Mouse (Mus musculus) heart, embryonic 14.5 days (tissue): ENCODE measurements at regions not wholly inside any gene's neighbourhood (a gene's known extent, or its start where the extent isn't known, plus 50 kb on each side); places are given as distances from the start of the nearest gene placed in this dataset.

Experiments used
- ATAC-seq: fragments of 200-750 bp; cut with Nextera tagmentation; 2 replicates; pipeline ENCODE4 v1.8.0; 2017; ENCODE audit warnings: low read depth, moderate TSS enrichment; ENCODE audit not compliant: insufficient number of reproducible peaks, insufficient read depth, low FRiP score
- H3K27ac ChIP-seq, 2 experiments: fragments of 200-500 bp in 1 of 2; fragments of 300-500 bp in 1 of 2; sonication (generic) in 1 of 2; replicated peaks in 1 of 2; 2 replicates each; pipeline ENCODE4 v1.5.1; 2012 to 2014; ENCODE audit warnings: low read depth in 2 of 2, low read length in 2 of 2, control low read depth in 1 of 2, mild to moderate bottlenecking in 1 of 2, mixed read lengths in 1 of 2; ENCODE audit not compliant: control insufficient read depth in 1 of 2, insufficient read depth in 1 of 2
- H3K27me3 ChIP-seq: fragments of 300-500 bp; sonication (generic); 2 replicates; pipeline ENCODE4 v1.6.1; 2014; ENCODE audit warnings: mild to moderate bottlenecking, low read length, control low read depth; ENCODE audit not compliant: control insufficient read depth, insufficient read depth
- H3K36me3 ChIP-seq: fragments of 300-500 bp; sonication (generic); 2 replicates; pipeline ENCODE4 v1.6.1; 2014; ENCODE audit warnings: mild to moderate bottlenecking, control low read depth, low read length, mixed read lengths; ENCODE audit not compliant: control insufficient read depth, insufficient read depth
- H3K4me1 ChIP-seq, 2 experiments: fragments of 200-500 bp in 1 of 2; fragments of 300-500 bp in 1 of 2; sonication (generic) in 1 of 2; 2 replicates each; pipeline ENCODE4 v1.6.1; 2012 to 2014; ENCODE audit warnings: low read length in 2 of 2, control low read depth in 1 of 2, mixed read lengths in 1 of 2; ENCODE audit not compliant: control insufficient read depth in 2 of 2, insufficient read depth in 2 of 2
- H3K4me2 ChIP-seq: fragments of 300-500 bp; sonication (generic); 2 replicates; pipeline ENCODE4 v1.6.1; 2014; ENCODE audit warnings: mild to moderate bottlenecking, low read length
- H3K4me3 ChIP-seq, 2 experiments: fragments of 200-500 bp in 1 of 2; fragments of 300-500 bp in 1 of 2; sonication (generic) in 1 of 2; 2 replicates each; pipeline ENCODE4 v1.5.1; 2012 to 2014; ENCODE audit warnings: low read length in 2 of 2, mild to moderate bottlenecking in 2 of 2, control low read depth in 1 of 2, low read depth in 1 of 2, moderate library complexity in 1 of 2; ENCODE audit not compliant: control insufficient read depth in 1 of 2, insufficient read depth in 1 of 2
- H3K9ac ChIP-seq: fragments of 300-500 bp; sonication (generic); 2 replicates; pipeline ENCODE4 v1.6.1; 2014; ENCODE audit warnings: mild to moderate bottlenecking, low read length
- H3K9me3 ChIP-seq: fragments of 300-500 bp; sonication (generic); 2 replicates; pipeline ENCODE4 v1.6.1; 2016; ENCODE audit warnings: low read length, control low read depth; ENCODE audit not compliant: control insufficient read depth
- WGBS: fragments of 180-500 bp; shearing (Covaris S2); extraction: QIAGEN DNeasy Blood & Tissue Kit; methylation state at CpG from one replicate; pipeline ENCODE4 v1.1.7; 2014; 5-methylcytosine and 5-hydroxymethylcytosine counted together

GRCm38 (mm10) chr13:6888381-6888780 lies 239.8 kb upstream of the Pfkp start:
- Histone ChIP-seq H3K36me3 (no peaks in the 10 kb centered on the region), H3K9ac (no peak overlapping the region), H3K4me1 (no peaks in the 10 kb centered on the region), H3K4me2 (no peak overlapping the region), H3K27ac (no peak overlapping the region), H3K27me3 (no peaks in the 10 kb centered on the region), H3K4me3 (no peak overlapping the region), H3K9me3 (no peaks in the 10 kb centered on the region)
- ATAC-seq, result no peak
- WGBS, result 90% methylated on average over 1 of the region's 1 CpGs

- Histone ChIP-seq H3K9ac (no peak overlapping the region), H3K9me3 (no peaks in the 10 kb centered on the region), H3K4me2 (no peak overlapping the region), H3K36me3 (no peaks in the 10 kb centered on the region), H3K4me3 (no peak overlapping the region), H3K27ac (no peak overlapping the region), H3K4me1 (no peaks in the 10 kb centered on the region), H3K27me3 (no peaks in the 10 kb centered on the region)
- ATAC-seq, result no peak
- 84% methylated on average over 5 of the region's 5 CpGs for WGBS
Measured at GRCm38 (mm10) chr13:6877018-6877901, 228.7 kb upstream of the Pfkp start.

GRCm38 (mm10) chr13:6862186-6862585 lies 213.6 kb upstream of the Pfkp start:
- Histone ChIP-seq H3K4me1 (no peaks in the 10 kb centered on the region), H3K4me3 (no peak overlapping the region), H3K4me2 (no peak overlapping the region), H3K9ac (no peak overlapping the region), H3K36me3 (no peaks in the 10 kb centered on the region), H3K9me3 (no peaks in the 10 kb centered on the region), H3K27me3 (no peaks in the 10 kb centered on the region), H3K27ac (no peak overlapping the region)
- whole genome bisulfite sequencing, result 62% methylated on average over 1 of the region's 1 CpGs
- no peak for ATAC-seq

- Histone ChIP-seq H3K4me3 (no peak overlapping the region), H3K9ac (no peak overlapping the region), H3K4me1 (no peaks in the 10 kb centered on the region), H3K36me3 (no peaks in the 10 kb centered on the region), H3K9me3 (no peaks in the 10 kb centered on the region), H3K27ac (no peak overlapping the region), H3K4me2 (no peak overlapping the region), H3K27me3 (no peaks in the 10 kb centered on the region)
- no peak for ATAC-seq
- WGBS, result 79% methylated on average over 3 of the region's 3 CpGs
Measured at GRCm38 (mm10) chr13:6859551-6859950, 211.0 kb upstream of the Pfkp start.

DNA sequence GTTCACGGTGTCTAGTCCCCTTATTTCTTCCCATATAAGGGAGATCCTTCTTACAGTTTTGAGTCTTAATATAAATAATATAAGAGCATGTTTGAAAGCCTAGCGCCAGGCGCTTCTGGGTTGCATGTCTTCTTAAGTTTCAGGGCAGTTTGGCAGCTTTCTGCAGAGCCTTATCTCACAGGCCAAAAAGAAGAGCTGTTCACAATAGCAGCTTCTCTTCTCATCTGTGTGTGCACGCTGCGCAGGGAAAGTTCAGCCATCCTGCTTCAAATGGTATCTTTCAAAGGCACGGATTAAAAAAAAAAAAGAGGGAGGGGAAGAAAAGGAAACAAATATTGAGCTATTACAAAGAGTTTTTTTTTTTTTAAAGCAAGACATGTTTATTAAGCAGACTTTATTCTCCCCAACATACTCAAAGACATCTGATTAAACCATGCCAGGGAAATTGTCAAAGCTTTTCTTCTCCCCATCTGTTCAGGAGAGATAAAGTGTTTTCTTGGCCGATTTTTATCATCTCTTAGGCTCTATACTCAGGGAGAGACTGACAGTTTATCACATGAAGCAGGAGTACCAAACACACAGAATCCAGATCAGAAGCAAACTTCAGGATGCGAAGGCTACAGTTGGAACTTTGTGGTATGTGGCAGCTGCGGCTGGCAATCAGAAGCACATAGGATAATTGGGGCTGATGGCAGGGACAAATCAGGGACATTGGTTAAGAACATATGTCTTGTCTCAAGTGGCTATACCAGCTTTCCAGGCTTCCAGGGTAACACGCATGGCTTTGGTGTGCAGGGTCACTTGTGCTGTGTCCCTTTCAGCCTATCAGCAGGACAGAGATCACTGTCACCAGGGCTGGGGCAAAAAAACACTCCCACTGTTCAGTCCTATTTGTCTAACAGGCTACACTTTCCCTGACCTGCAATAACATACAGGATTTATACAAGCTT lies 206.9 kb upstream of the Pfkp start:
- H3K9me3 ChIP-seq, result no peaks in the 10 kb centered on the region
- H3K9ac ChIP-seq, result no peak overlapping the region
- no peaks in the 10 kb centered on the region for H3K4me1 ChIP-seq
- no peak overlapping the region for H3K4me3 ChIP-seq
- no peak overlapping the region for H3K4me2 ChIP-seq
- H3K36me3 ChIP-seq, result no peaks in the 10 kb centered on the region
- 61% methylated on average over 10 of the region's 10 CpGs for WGBS
- ATAC-seq, result no peak
- no peaks in the 10 kb centered on the region for H3K27me3 ChIP-seq
- no peak overlapping the region for H3K27ac ChIP-seq

GRCm38 (mm10) chr13:6837446-6837845 lies 188.9 kb upstream of the Pfkp start:
- 66% methylated on average over 5 of the region's 5 CpGs for WGBS

DNA sequence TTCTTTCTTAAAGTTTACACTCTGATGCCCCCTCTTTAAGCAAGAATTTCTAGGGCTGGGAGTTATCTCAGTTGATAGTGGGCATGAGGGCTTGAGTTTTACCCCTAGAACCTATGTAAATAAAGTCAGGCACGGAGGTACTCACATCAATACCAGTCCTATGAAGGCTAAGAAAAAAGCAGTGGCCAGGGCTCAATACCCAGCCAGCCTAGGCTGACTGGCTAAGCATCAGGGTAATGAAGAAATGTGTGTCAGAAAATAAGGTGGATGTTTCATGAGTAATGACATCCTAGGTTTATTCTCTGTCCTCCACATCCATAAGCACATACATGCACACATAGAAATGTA lies 188.5 kb upstream of the Pfkp start:
- no peak overlapping the region for H3K9ac ChIP-seq
- H3K9me3 ChIP-seq, result no peaks in the 10 kb centered on the region
- no peak overlapping the region for H3K4me2 ChIP-seq
- ATAC-seq, result no peak
- no peaks in the 10 kb centered on the region for H3K4me1 ChIP-seq
- no peaks in the 10 kb centered on the region for H3K27me3 ChIP-seq
- H3K27ac ChIP-seq, result no peak overlapping the region
- WGBS, result 54% methylated on average over 1 of the region's 1 CpGs
- H3K36me3 ChIP-seq, result no peaks in the 10 kb centered on the region
- H3K4me3 ChIP-seq, result no peak overlapping the region

More at GRCm38 (mm10) chr13:6837446-6837845, 188.9 kb upstream of the Pfkp start:
- Histone ChIP-seq H3K9me3 (no peaks in the 10 kb centered on the region), H3K27me3 (no peaks in the 10 kb centered on the region), H3K27ac (no peak overlapping the region), H3K4me2 (no peak overlapping the region), H3K9ac (no peak overlapping the region), H3K4me3 (no peak overlapping the region), H3K4me1 (no peaks in the 10 kb centered on the region), H3K36me3 (no peaks in the 10 kb centered on the region)
- ATAC-seq, result no peak
